Mouse (Mus musculus): ENCODE results near the gene Lgr4.

Lgr4 gene

GRCm38 (mm10) chr2:109918592-109919262, 1.3 kb downstream of the Lgr4 start:
- in situ Hi-C loops (cut with MboI, MseI) = loop anchor here in 1 of 2 experiments (5.0 to 25.0 kb wide), 2 partner anchors 99 to 1144 kb away; partner anchors contain the start of gene Ccdc34

GRCm38 (mm10) chr2:109920471-109920870, 3.0 kb downstream of the Lgr4 start:
- in situ Hi-C loops (cut with MboI, MseI) = loop anchor here (5.0 to 25.0 kb wide), 2 partner anchors 97 to 1142 kb away; partner anchors contain the start of gene Ccdc34 (in 1 of the 2)

GRCm38 (mm10) chr2:109921298-109922035, 4.0 kb downstream of the Lgr4 start:
- in situ Hi-C loops (cut with MboI, MseI) = loop anchor here (5.0 to 25.0 kb wide), 2 partner anchors 96 to 1141 kb away; partner anchors contain the start of gene Ccdc34 (in 1 of the 2)

GRCm38 (mm10) chr2:109922306-109922705, 4.9 kb downstream of the Lgr4 start:
- in situ Hi-C loops (cut with MboI, MseI) = loop anchor here (5.0 to 25.0 kb wide), 2 partner anchors 95 to 1140 kb away; partner anchors contain the start of gene Ccdc34 (in 1 of the 2)

GRCm38 (mm10) chr2:109923031-109923430, 5.6 kb downstream of the Lgr4 start:
- in situ Hi-C loops (cut with MboI, MseI) = loop anchor here (5.0 to 25.0 kb wide), 2 partner anchors 94 to 1139 kb away; partner anchors contain the start of gene Ccdc34 (in 1 of the 2)

- in situ Hi-C loops (cut with MboI, MseI) = loop anchor here (5.0 to 25.0 kb wide), 2 partner anchors 93 to 1138 kb away; partner anchors contain the start of gene Ccdc34 (in 1 of the 2)
Measured at GRCm38 (mm10) chr2:109923945-109924344, 6.5 kb downstream of the Lgr4 start.

GRCm38 (mm10) chr2:109926984-109927383, 9.5 kb downstream of the Lgr4 start:
- in situ Hi-C loops (cut with MboI, MseI) = no loop called here

GRCm38 (mm10) chr2:109927446-109927845, 10.0 kb downstream of the Lgr4 start:
- in situ Hi-C loops (cut with MboI, MseI) = no loop called here

- in situ Hi-C loops (cut with MboI, MseI) = no loop called here
Measured at GRCm38 (mm10) chr2:109927876-109928275, 10.4 kb downstream of the Lgr4 start.

GRCm38 (mm10) chr2:109928791-109929190, 11.3 kb downstream of the Lgr4 start:
- in situ Hi-C loops (cut with MboI, MseI) = no loop called here

- in situ Hi-C loops (cut with MboI, MseI) = no loop called here
Measured at GRCm38 (mm10) chr2:109929256-109929655, 11.8 kb downstream of the Lgr4 start.

- in situ Hi-C loops (cut with MboI, MseI) = no loop called here
Measured at GRCm38 (mm10) chr2:109930366-109930765, 12.9 kb downstream of the Lgr4 start.

GRCm38 (mm10) chr2:109930771-109931170, 13.3 kb downstream of the Lgr4 start:
- in situ Hi-C loops (cut with MboI, MseI) = no loop called here

- in situ Hi-C loops (cut with MboI, MseI) = no loop called here
Measured at GRCm38 (mm10) chr2:109931978-109932780, 14.7 kb downstream of the Lgr4 start.

GRCm38 (mm10) chr2:109933151-109933550, 15.7 kb downstream of the Lgr4 start:
- in situ Hi-C loops (cut with MboI, MseI) = no loop called here

GRCm38 (mm10) chr2:109934086-109934485, 16.6 kb downstream of the Lgr4 start:
- in situ Hi-C loops (cut with MboI, MseI) = no loop called here

- in situ Hi-C loops (cut with MboI, MseI) = no loop called here
Measured at GRCm38 (mm10) chr2:109935194-109935593, 17.7 kb downstream of the Lgr4 start.

- in situ Hi-C loops (cut with MboI, MseI) = no loop called here
Measured at GRCm38 (mm10) chr2:109935754-109936409, 18.4 kb downstream of the Lgr4 start.

GRCm38 (mm10) chr2:109936410-109936755, 18.9 kb downstream of the Lgr4 start:
- in situ Hi-C loops (cut with MboI, MseI) = no loop called here

GRCm38 (mm10) chr2:109941973-109942444, 24.6 kb downstream of the Lgr4 start:
- in situ Hi-C loops (cut with MboI, MseI) = no loop called here

All from T-helper 17 cell (primary cell).